Mouse (Mus musculus) liver, postnatal 0 days (tissue): ENCODE measurements around the gene Gm10447. TPM values are rescaled to one million over a fixed set of nuclear protein-coding genes. Genes with fewer than 3 reads are reported as not detected.
A peak's percentile ranks its signal among the peaks of the same experiment; 100 is the strongest.
"Not testable (repeated sequence)": the region's sequence is repeated elsewhere in the genome, so short reads cannot be mapped to it uniquely, and the experiment has no call there.

Source experiments
- ATAC-seq: fragments of 200-750 bp; cut with Nextera tagmentation; 2 replicates; pipeline ENCODE4 v1.8.0; 2017; ENCODE audit warnings: mild to moderate bottlenecking, moderate library complexity
- DNase-seq: peaks from one replicate; pipeline ENCODE4 v3.0.0-alpha.2; 2016
- H3K27ac ChIP-seq: fragments of 300-500 bp; sonication (generic); 2 replicates; pipeline ENCODE4 v1.5.1; 2014; ENCODE audit warnings: antibody characterized with exemption, moderate library complexity, mild to moderate bottlenecking, low read depth
- H3K27me3 ChIP-seq: fragments of 300-500 bp; sonication (generic); 2 replicates; pipeline ENCODE4 v1.6.1; 2014; ENCODE audit warnings: low read length, control low read depth, mixed read lengths; ENCODE audit not compliant: insufficient read depth
- H3K36me3 ChIP-seq: fragments of 300-500 bp; sonication (generic); replicated peaks from 2 replicates; pipeline ENCODE4 v1.6.1; 2014; ENCODE audit warnings: mild to moderate bottlenecking, control low read depth, low read length, moderate library complexity, mixed read lengths; ENCODE audit not compliant: insufficient read depth
- H3K4me1 ChIP-seq: fragments of 300-500 bp; sonication (generic); 2 replicates; pipeline ENCODE4 v1.6.1; 2014; ENCODE audit warnings: antibody characterized with exemption, mild to moderate bottlenecking, control low read depth; ENCODE audit not compliant: insufficient read depth
- H3K4me2 ChIP-seq: fragments of 300-500 bp; sonication (generic); 2 replicates; pipeline ENCODE4 v1.6.1; 2014; ENCODE audit warnings: low read depth, mild to moderate bottlenecking, low read length, moderate library complexity, mixed read lengths
- H3K4me3 ChIP-seq: fragments of 300-500 bp; sonication (generic); 2 replicates; pipeline ENCODE4 v1.5.1; 2014; ENCODE audit warnings: low read depth, low read length
- H3K9ac ChIP-seq: fragments of 300-500 bp; sonication (generic); replicated peaks from 2 replicates; pipeline ENCODE4 v1.6.1; 2014; ENCODE audit warnings: mild to moderate bottlenecking, moderate library complexity
- H3K9me3 ChIP-seq: fragments of 300-500 bp; sonication (generic); 2 replicates; pipeline ENCODE4 v1.6.1; 2016; ENCODE audit warnings: mild to moderate bottlenecking, control low read depth, low read length, mixed read lengths
- CTCF ChIP-seq: sonication (generic); IDR thresholded peaks from 2 replicates; pipeline ENCODE4 v1.5.1; 2016; ENCODE audit warnings: antibody characterized with exemption, low read depth
- EP300 ChIP-seq: IDR thresholded peaks from 2 replicates; pipeline ENCODE4 v1.6.1; 2016; ENCODE audit warnings: antibody characterized with exemption, low read depth, mild to moderate bottlenecking
- WGBS: fragments of 180-500 bp; shearing (Covaris S2); extraction: QIAGEN DNeasy Blood & Tissue Kit; methylation state at CpG from one replicate; pipeline ENCODE4 v1.1.7; 2014; ENCODE audit not compliant: insufficient replicate concordance; 5-methylcytosine and 5-hydroxymethylcytosine counted together
- polyA plus RNA-seq: library from polyadenylated mRNA; unstranded; fragments of >200 nt; fragmentation: Nextera tagmentation; extraction: Ambion mirVana; gene quantifications from 2 replicates; pipeline ENCODE4 v1.2.1, GENCODE M21; 2015

The Gm10447 gene
- polyA plus RNA-seq, 1 experiment from 2014 or later: 0.25 TPM

DNA sequence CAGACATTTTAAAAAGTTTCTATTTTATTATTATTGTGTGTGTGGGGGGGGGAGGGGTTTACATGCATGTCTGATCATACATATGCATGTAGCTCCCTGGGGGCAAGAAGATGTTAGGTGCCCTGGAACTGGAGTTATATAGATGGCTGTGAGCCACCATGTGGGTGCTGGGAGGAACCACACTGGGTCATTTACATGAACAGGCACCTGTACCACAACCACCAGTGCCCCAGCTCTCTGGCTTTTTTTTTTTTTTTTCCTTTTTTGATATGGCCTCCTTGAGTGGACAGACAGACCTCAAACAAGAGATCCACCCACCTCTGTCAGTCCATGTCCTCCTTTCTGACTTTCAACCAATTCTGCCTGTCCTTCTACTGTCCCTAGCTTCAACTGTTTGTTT lies 27.7 kb downstream of the Gm10447 start:
- no peaks in the 10 kb centered on the region for H3K9me3 ChIP-seq
- peak overlapping the region; percentile 92 for H3K9ac ChIP-seq
- no peak for TF ChIP-seq CTCF
- TF ChIP-seq EP300: no peak
- ATAC-seq: no peak
- H3K4me2 ChIP-seq: peak overlapping the region; percentile 76
- H3K27me3 ChIP-seq: no peaks in the 10 kb centered on the region
- no peak for DNase-seq
- peaks cover 36% of the 10 kb centered on the region for H3K4me1 ChIP-seq
- peaks cover 9% of the 10 kb centered on the region for H3K36me3 ChIP-seq
- peak overlapping the region; percentile 92; the same call in 1 of the 2 replicates for H3K4me3 ChIP-seq
- peak overlapping the region; percentile 98 for H3K27ac ChIP-seq

- no peak for ATAC-seq
These were observed 28.2 kb downstream of the Gm10447 start for GRCm38 (mm10) chr11:53428716-53429057.

DNA sequence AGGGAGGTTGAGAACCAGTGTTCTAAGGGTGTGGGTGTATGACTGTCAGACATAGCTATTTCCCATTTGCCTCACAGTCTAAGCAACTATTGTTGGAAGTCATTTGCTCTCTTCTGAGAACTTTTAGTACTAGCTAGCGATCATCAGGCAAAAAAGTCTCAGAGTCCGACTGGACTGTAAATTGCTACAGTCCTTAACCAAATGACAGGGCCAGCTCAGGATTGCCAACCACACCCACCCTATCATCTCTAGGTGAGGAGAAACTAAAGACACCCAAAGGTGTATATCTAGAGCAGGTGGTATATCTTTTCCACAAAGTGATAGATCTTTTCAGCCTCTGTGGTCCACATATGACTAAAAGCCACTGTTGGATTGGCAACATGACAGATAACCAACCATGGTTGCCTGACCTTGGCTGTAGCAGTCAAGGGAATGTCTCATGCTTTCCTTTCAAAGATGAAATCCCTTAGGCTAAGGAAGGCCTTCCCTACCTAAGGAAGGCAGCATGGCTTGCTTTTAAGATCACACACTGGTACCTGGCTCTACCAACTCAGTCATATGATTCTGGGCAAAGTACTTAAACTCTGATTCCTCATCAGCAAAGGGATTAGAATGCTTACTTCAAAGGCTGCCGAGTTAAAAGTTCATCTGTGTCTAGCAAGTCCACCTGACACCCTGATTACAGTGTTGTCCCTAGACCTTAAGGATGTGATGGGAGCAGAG lies 28.8 kb downstream of the Gm10447 start:
- Histone ChIP-seq H3K4me2 (no peak overlapping the region), H3K27ac (no peak overlapping the region), H3K36me3 (peaks cover 9% of the 10 kb centered on the region), H3K9ac (no peak overlapping the region), H3K4me1 (peaks cover 35% of the 10 kb centered on the region), H3K4me3 (no peak overlapping the region), H3K27me3 (no peaks in the 10 kb centered on the region), H3K9me3 (no peaks in the 10 kb centered on the region)
- ATAC-seq (no peak), DNase-seq (no peak)
- WGBS: 88% methylated on average over 3 of the region's 3 CpGs
- TF ChIP-seq EP300: no peak
- no peak for TF ChIP-seq CTCF

More at GRCm38 (mm10) chr11:53428716-53429057, 28.2 kb downstream of the Gm10447 start:
- Histone ChIP-seq H3K4me2 (no peak overlapping the region), H3K27ac (no peak overlapping the region), H3K9me3 (no peaks in the 10 kb centered on the region), H3K36me3 (peaks cover 9% of the 10 kb centered on the region), H3K4me1 (peaks cover 39% of the 10 kb centered on the region), H3K4me3 (no peak overlapping the region), H3K27me3 (no peaks in the 10 kb centered on the region), H3K9ac (no peak overlapping the region)
- TF ChIP-seq EP300 (no peak), CTCF (no peak)
- DNase-seq: no peak
- 93% methylated on average over 5 of the region's 5 CpGs for WGBS

GRCm38 (mm10) chr11:53426914-53427313 lies 30.0 kb downstream of the Gm10447 start:
- H3K4me2 ChIP-seq, H3K27me3 ChIP-seq, ATAC-seq, H3K27ac ChIP-seq, H3K36me3 ChIP-seq, H3K4me3 ChIP-seq, H3K9ac ChIP-seq, H3K9me3 ChIP-seq, DNase-seq: not testable (repeated sequence)
- peaks cover 24% of the 10 kb centered on the region for H3K4me1 ChIP-seq
- WGBS: 82% methylated on average over 3 of the region's 3 CpGs

DNA sequence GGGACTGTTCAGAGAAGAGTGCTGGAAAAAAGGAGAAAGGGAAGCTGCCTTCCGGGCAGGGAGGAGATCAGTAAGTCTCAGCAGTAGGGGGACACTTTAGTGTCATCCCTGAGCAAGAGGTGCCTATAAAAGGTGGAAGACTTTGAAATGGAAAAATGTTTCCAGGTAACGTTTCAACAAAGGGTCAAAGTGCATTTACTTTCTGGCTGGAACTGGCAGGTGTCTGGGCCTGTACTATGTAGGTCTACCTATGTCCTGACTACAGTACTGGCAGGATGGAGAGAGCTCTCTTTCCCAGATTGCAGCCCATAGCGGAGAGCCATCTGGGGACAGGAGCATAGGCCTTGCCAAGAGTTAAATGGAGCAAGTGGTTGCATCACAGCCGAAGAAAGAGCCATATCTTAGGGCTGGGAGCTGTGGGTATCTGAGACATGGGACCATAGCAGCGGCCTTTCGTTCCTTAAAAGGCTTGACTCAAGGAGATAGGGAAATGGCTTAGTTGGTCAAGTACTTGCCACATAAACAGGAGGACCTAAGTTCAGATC lies 31.1 kb downstream of the Gm10447 start:
- no peak overlapping the region for H3K9ac ChIP-seq
- peak overlapping the region; percentile 87; the same call in 1 of the 2 replicates for H3K27ac ChIP-seq
- no peaks in the 10 kb centered on the region for H3K9me3 ChIP-seq
- no peak overlapping the region for H3K4me2 ChIP-seq
- H3K4me1 ChIP-seq: peaks cover 18% of the 10 kb centered on the region
- DNase-seq: no peak
- H3K36me3 ChIP-seq: peaks cover 9% of the 10 kb centered on the region
- TF ChIP-seq EP300 (no peak), CTCF (no peak)
- 76% methylated on average over 6 of the region's 6 CpGs for WGBS
- ATAC-seq: no peak
- no peaks in the 10 kb centered on the region for H3K27me3 ChIP-seq
- H3K4me3 ChIP-seq: no peak overlapping the region

- no peak overlapping the region for H3K4me3 ChIP-seq
- 61% methylated on average over 3 of the region's 3 CpGs for WGBS
- peak overlapping the region; percentile 87; the same call in 1 of the 2 replicates for H3K27ac ChIP-seq
- no peak overlapping the region for H3K4me2 ChIP-seq
- H3K36me3 ChIP-seq: peaks cover 11% of the 10 kb centered on the region
- H3K27me3 ChIP-seq: no peaks in the 10 kb centered on the region
- no peak overlapping the region for H3K9ac ChIP-seq
- DNase-seq: no peak
- ATAC-seq: no peak
- TF ChIP-seq EP300 (no peak), CTCF (no peak)
- peaks cover 18% of the 10 kb centered on the region for H3K4me1 ChIP-seq
- no peaks in the 10 kb centered on the region for H3K9me3 ChIP-seq
These were observed 31.7 kb downstream of the Gm10447 start for GRCm38 (mm10) chr11:53425251-53425650.
